Mouse (Mus musculus) midbrain, embryonic 10.5 days (tissue): ENCODE measurements around the gene Nlrp10. TPM values are rescaled to one million over a fixed set of nuclear protein-coding genes. Genes with fewer than 3 reads are reported as not detected.
A peak's percentile ranks its signal among the peaks of the same experiment; 100 is the strongest.

Experiments used
- DNase-seq: peaks from one replicate; pipeline ENCODE4 v3.0.0-alpha.2; 2017; ENCODE audit warnings: low spot score
- H3K27ac ChIP-seq: fragments of 300-500 bp; sonication (generic); replicated peaks from 2 replicates; pipeline ENCODE4 v1.5.1; 2016; ENCODE audit warnings: mild to moderate bottlenecking
- H3K27me3 ChIP-seq: fragments of 300-500 bp; sonication (generic); 2 replicates; pipeline ENCODE4 v1.6.1; 2016; ENCODE audit warnings: low read depth, mild to moderate bottlenecking; ENCODE audit not compliant: poor library complexity, severe bottlenecking
- H3K36me3 ChIP-seq: fragments of 300-500 bp; sonication (generic); 2 replicates; pipeline ENCODE4 v1.6.1; 2016; ENCODE audit warnings: mild to moderate bottlenecking, moderate library complexity
- H3K4me1 ChIP-seq: fragments of 300-500 bp; sonication (generic); 2 replicates; pipeline ENCODE4 v1.6.1; 2016
- H3K4me3 ChIP-seq: fragments of 300-500 bp; sonication (generic); 2 replicates; pipeline ENCODE4 v1.5.1; 2016; ENCODE audit warnings: mild to moderate bottlenecking, moderate library complexity
- H3K9me3 ChIP-seq: fragments of 300-500 bp; sonication (generic); replicated peaks from 2 replicates; pipeline ENCODE4 v1.6.1; 2016; ENCODE audit warnings: mild to moderate bottlenecking
- WGBS: fragments of 180-500 bp; shearing (Covaris S2); methylation state at CpG from one replicate; pipeline ENCODE4 v1.1.7; 2016; 5-methylcytosine and 5-hydroxymethylcytosine counted together
- polyA plus RNA-seq: library from polyadenylated mRNA; unstranded; fragments of >200 nt; fragmentation: Nextera tagmentation; extraction: Ambion mirVana; gene quantifications from 2 replicates; pipeline ENCODE4 v1.2.1, GENCODE M21; 2016

The Nlrp10 gene
- polyA plus RNA-seq: not detected in 2 replicates

- Histone ChIP-seq H3K9me3 (no peaks in the 10 kb centered on the region), H3K27me3 (no peaks in the 10 kb centered on the region), H3K27ac (no peak within 1 kb of the TSS), H3K4me3 (no peak within 1 kb of the TSS), H3K4me1 (peaks cover 1% of the 10 kb centered on the region), H3K36me3 (no peaks in the 10 kb centered on the region)
- 86% methylated on average over 6 of the region's 6 CpGs for WGBS
- DNase-seq: no peak
These were observed at the start of gene Nlrp10 for GRCm38 (mm10) chr7:108929726-108930393. Nlrp10 (minus strand) TSS chr7:108930178.

- Histone ChIP-seq H3K4me1 (peaks cover 22% of the 10 kb centered on the region), H3K27ac (peak overlapping the region; percentile 63; the same call in 1 of the 2 replicates), H3K27me3 (peaks cover 96% of the 10 kb centered on the region), H3K36me3 (no peaks in the 10 kb centered on the region), H3K9me3 (no peaks in the 10 kb centered on the region), H3K4me3 (peak overlapping the region; percentile 21)
- peak; percentile 75 for DNase-seq
- 36% methylated on average over 6 of the region's 6 CpGs for WGBS
These were observed 42.3 kb upstream of the Nlrp10 start for GRCm38 (mm10) chr7:108972273-108972672.

GRCm38 (mm10) chr7:108968201-108968600 lies 38.2 kb upstream of the Nlrp10 start:
- WGBS: 66% methylated on average over 6 of the region's 6 CpGs
- H3K4me3 ChIP-seq: no peak overlapping the region
- no peak overlapping the region for H3K27ac ChIP-seq
- H3K4me1 ChIP-seq: peaks cover 30% of the 10 kb centered on the region
- no peaks in the 10 kb centered on the region for H3K36me3 ChIP-seq
- no peak for DNase-seq
- H3K27me3 ChIP-seq: peaks cover 81% of the 10 kb centered on the region
- H3K9me3 ChIP-seq: no peaks in the 10 kb centered on the region

GRCm38 (mm10) chr7:108966742-108967362 lies 36.9 kb upstream of the Nlrp10 start:
- Histone ChIP-seq H3K9me3 (no peaks in the 10 kb centered on the region), H3K36me3 (no peaks in the 10 kb centered on the region), H3K4me3 (no peak overlapping the region), H3K27me3 (peaks cover 74% of the 10 kb centered on the region), H3K4me1 (peaks cover 17% of the 10 kb centered on the region), H3K27ac (no peak overlapping the region)
- WGBS: 35% methylated on average over 7 of the region's 7 CpGs
- peak; percentile 50 for DNase-seq

GRCm38 (mm10) chr7:108965968-108966367 lies 36.0 kb upstream of the Nlrp10 start:
- peaks cover 12% of the 10 kb centered on the region for H3K4me1 ChIP-seq
- H3K27ac ChIP-seq: no peak overlapping the region
- no peak overlapping the region for H3K4me3 ChIP-seq
- no peaks in the 10 kb centered on the region for H3K9me3 ChIP-seq
- H3K36me3 ChIP-seq: no peaks in the 10 kb centered on the region
- peaks cover 65% of the 10 kb centered on the region for H3K27me3 ChIP-seq
- DNase-seq: no peak
- 39% methylated on average over 2 of the region's 2 CpGs for WGBS

GRCm38 (mm10) chr7:108957734-108958133 lies 27.8 kb upstream of the Nlrp10 start:
- Histone ChIP-seq H3K4me1 (no peaks in the 10 kb centered on the region), H3K9me3 (no peaks in the 10 kb centered on the region), H3K36me3 (no peaks in the 10 kb centered on the region), H3K4me3 (no peak overlapping the region), H3K27ac (no peak overlapping the region), H3K27me3 (peaks cover 19% of the 10 kb centered on the region)
- no peak for DNase-seq
- 81% methylated on average over 2 of the region's 2 CpGs for WGBS

GRCm38 (mm10) chr7:108954185-108954584 lies 24.2 kb upstream of the Nlrp10 start:
- Histone ChIP-seq H3K4me3 (no peak overlapping the region), H3K27ac (no peak overlapping the region), H3K9me3 (no peaks in the 10 kb centered on the region), H3K27me3 (peaks cover 53% of the 10 kb centered on the region), H3K4me1 (peaks cover 26% of the 10 kb centered on the region), H3K36me3 (no peaks in the 10 kb centered on the region)
- peak; percentile 41 for DNase-seq
- 57% methylated on average over 4 of the region's 4 CpGs for WGBS

GRCm38 (mm10) chr7:108952801-108953200 lies 22.8 kb upstream of the Nlrp10 start:
- 86% methylated on average over 6 of the region's 6 CpGs for WGBS
- Histone ChIP-seq H3K27me3 (peaks cover 61% of the 10 kb centered on the region), H3K4me3 (no peak overlapping the region), H3K27ac (no peak overlapping the region), H3K36me3 (no peaks in the 10 kb centered on the region), H3K9me3 (no peaks in the 10 kb centered on the region), H3K4me1 (peaks cover 33% of the 10 kb centered on the region)
- DNase-seq: no peak

GRCm38 (mm10) chr7:108950762-108951331 lies 20.9 kb upstream of the Nlrp10 start:
- Histone ChIP-seq H3K4me1 (peaks cover 33% of the 10 kb centered on the region), H3K27me3 (peaks cover 61% of the 10 kb centered on the region), H3K27ac (peak overlapping the region; percentile 59; the same call in 1 of the 2 replicates), H3K9me3 (no peaks in the 10 kb centered on the region), H3K36me3 (peaks cover 6% of the 10 kb centered on the region; the same call in 1 of the 2 replicates), H3K4me3 (peak overlapping the region; percentile 74)
- peak; percentile 47 for DNase-seq
- WGBS: under 1% methylated on average over 52 of the region's 52 CpGs

GRCm38 (mm10) chr7:108950312-108950761 lies 20.4 kb upstream of the Nlrp10 start, which contains the start of gene Tub:
Tub (plus strand) TSS chr7:108950338.
- peak; percentile 74 for DNase-seq
- peaks cover 33% of the 10 kb centered on the region for H3K4me1 ChIP-seq
- H3K4me3 ChIP-seq: peak within 1 kb of the TSS; percentile 74
- H3K27me3 ChIP-seq: peaks cover 61% of the 10 kb centered on the region
- H3K36me3 ChIP-seq: peaks cover 11% of the 10 kb centered on the region
- no peaks in the 10 kb centered on the region for H3K9me3 ChIP-seq
- peak within 1 kb of the TSS; percentile 59; the same call in 1 of the 2 replicates for H3K27ac ChIP-seq
- under 1% methylated on average over 44 of the region's 44 CpGs for WGBS

- H3K9me3 ChIP-seq: no peaks in the 10 kb centered on the region
- no peak overlapping the region for H3K27ac ChIP-seq
- peaks cover 19% of the 10 kb centered on the region for H3K36me3 ChIP-seq
- H3K4me1 ChIP-seq: peaks cover 33% of the 10 kb centered on the region
- WGBS: 25% methylated on average over 2 of the region's 2 CpGs
- no peak overlapping the region for H3K4me3 ChIP-seq
- DNase-seq: no peak
- H3K27me3 ChIP-seq: peaks cover 60% of the 10 kb centered on the region
These were observed 19.3 kb upstream of the Nlrp10 start for GRCm38 (mm10) chr7:108949301-108949700.

GRCm38 (mm10) chr7:108948611-108949010 lies 18.6 kb upstream of the Nlrp10 start:
- Histone ChIP-seq H3K27ac (no peak overlapping the region), H3K9me3 (no peaks in the 10 kb centered on the region), H3K27me3 (peaks cover 53% of the 10 kb centered on the region), H3K4me1 (peaks cover 33% of the 10 kb centered on the region), H3K4me3 (no peak overlapping the region), H3K36me3 (peaks cover 26% of the 10 kb centered on the region)
- no peak for DNase-seq

GRCm38 (mm10) chr7:108944002-108944401 lies 14.0 kb upstream of the Nlrp10 start:
- peaks cover 72% of the 10 kb centered on the region for H3K36me3 ChIP-seq
- no peak overlapping the region for H3K27ac ChIP-seq
- 3% methylated on average over 2 of the region's 2 CpGs for WGBS
- no peak overlapping the region for H3K4me3 ChIP-seq
- H3K9me3 ChIP-seq: no peaks in the 10 kb centered on the region
- DNase-seq: peak; percentile 42
- H3K4me1 ChIP-seq: peaks cover 6% of the 10 kb centered on the region
- peaks cover 7% of the 10 kb centered on the region for H3K27me3 ChIP-seq
